Mouse (Mus musculus) embryonic facial prominence, embryonic 12.5 days (tissue): ENCODE measurements around the gene Lsg1. TPM values are rescaled to one million over a fixed set of nuclear protein-coding genes. Genes with fewer than 3 reads are reported as not detected.
A peak's percentile ranks its signal among the peaks of the same experiment; 100 is the strongest.

Experiments
- ATAC-seq: fragments of 200-750 bp; cut with Nextera tagmentation; 2 replicates; pipeline ENCODE4 v1.8.0; 2017; ENCODE audit not compliant: insufficient number of reproducible peaks, insufficient read depth, low FRiP score, low TSS enrichment
- H3K27ac ChIP-seq: fragments of 300-500 bp; sonication (generic); 2 replicates; pipeline ENCODE4 v1.5.1; 2016; ENCODE audit warnings: mild to moderate bottlenecking
- H3K27me3 ChIP-seq: fragments of 300-500 bp; sonication (generic); 2 replicates; pipeline ENCODE4 v1.6.1; 2016; ENCODE audit warnings: mild to moderate bottlenecking, moderate library complexity
- H3K36me3 ChIP-seq: fragments of 300-500 bp; sonication (generic); 2 replicates; pipeline ENCODE4 v1.6.1; 2016; ENCODE audit warnings: mild to moderate bottlenecking
- H3K4me1 ChIP-seq: fragments of 300-500 bp; sonication (generic); 2 replicates; pipeline ENCODE4 v1.6.1; 2016
- H3K4me2 ChIP-seq: fragments of 300-500 bp; sonication (generic); replicated peaks from 2 replicates; pipeline ENCODE4 v1.6.1; 2016; ENCODE audit warnings: mild to moderate bottlenecking, moderate library complexity
- H3K4me3 ChIP-seq: fragments of 300-500 bp; sonication (generic); 2 replicates; pipeline ENCODE4 v1.5.1; 2016; ENCODE audit warnings: mild to moderate bottlenecking
- H3K9ac ChIP-seq: fragments of 300-500 bp; sonication (generic); 2 replicates; pipeline ENCODE4 v1.6.1; 2016; ENCODE audit warnings: mild to moderate bottlenecking, moderate library complexity
- H3K9me3 ChIP-seq: fragments of 300-500 bp; sonication (generic); 2 replicates; pipeline ENCODE4 v1.6.1; 2016; ENCODE audit warnings: mild to moderate bottlenecking, moderate library complexity
- WGBS: fragments of 180-500 bp; shearing (Covaris S2); methylation state at CpG from one replicate; pipeline ENCODE4 v1.1.7; 2016; 5-methylcytosine and 5-hydroxymethylcytosine counted together
- polyA plus RNA-seq: library from polyadenylated mRNA; unstranded; fragments of >200 nt; fragmentation: Nextera tagmentation; extraction: Ambion mirVana; gene quantifications from 2 replicates; pipeline ENCODE4 v1.2.1, GENCODE M21; 2016

Lsg1 gene
- polyA plus RNA-seq, 1 experiment from 2014 or later: 73.8 TPM

DNA sequence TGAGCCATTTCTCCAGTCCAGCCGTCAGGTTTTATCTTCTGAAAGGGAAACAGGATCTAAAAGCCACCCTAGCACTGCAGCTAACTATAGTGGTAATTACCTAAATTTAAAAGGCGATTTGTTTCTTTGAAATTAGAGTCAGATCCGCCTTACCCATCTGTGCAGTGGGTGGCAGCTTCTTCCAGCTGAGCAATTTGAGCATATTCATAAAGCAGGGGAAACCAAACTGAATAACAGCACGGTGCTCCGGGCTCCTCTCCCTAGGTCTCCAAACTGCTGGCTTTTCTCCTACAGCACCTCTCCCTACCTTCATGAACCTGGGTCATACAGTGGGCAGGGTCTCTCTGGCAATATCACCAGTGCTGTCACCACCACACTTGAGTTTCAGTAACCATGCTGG lies 39.1 kb downstream of the Lsg1 start:
- Histone ChIP-seq H3K4me2 (no peak overlapping the region), H3K36me3 (peaks cover 26% of the 10 kb centered on the region), H3K27ac (no peak overlapping the region), H3K4me1 (peaks cover 11% of the 10 kb centered on the region; the same call in 1 of the 2 replicates), H3K9ac (no peak overlapping the region), H3K4me3 (no peak overlapping the region), H3K9me3 (0 out of 2 replicates have a peak, but pooled peaks cover 4% of the 10 kb centered on the region), H3K27me3 (no peaks in the 10 kb centered on the region)
- 81% methylated on average over 5 of the region's 5 CpGs for WGBS
- no peak for ATAC-seq

DNA sequence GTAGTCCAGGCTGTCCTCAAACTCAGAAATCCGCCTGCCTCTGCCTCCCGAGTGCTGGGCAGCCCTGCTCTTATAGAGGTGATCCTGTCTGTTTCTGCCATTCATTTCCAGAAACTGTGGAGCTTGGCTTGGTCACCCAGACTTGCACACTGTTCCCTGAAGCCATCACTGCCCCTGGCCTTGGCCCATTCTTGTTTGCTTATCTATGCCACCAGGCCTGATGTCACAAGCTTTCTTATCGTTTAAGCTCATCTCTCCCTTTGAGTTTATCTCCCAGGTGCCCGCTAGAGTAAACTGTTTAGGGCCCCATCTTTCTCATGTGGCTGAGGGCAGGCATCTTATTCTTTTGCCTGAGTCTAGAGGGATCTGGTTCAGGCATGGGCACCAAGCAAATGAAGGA lies 42.7 kb downstream of the Lsg1 start:
- Histone ChIP-seq H3K27ac (no peak overlapping the region), H3K4me1 (peaks cover 9% of the 10 kb centered on the region; the same call in 1 of the 2 replicates), H3K4me3 (no peak overlapping the region), H3K4me2 (no peak overlapping the region), H3K27me3 (no peaks in the 10 kb centered on the region), H3K36me3 (peaks cover 31% of the 10 kb centered on the region), H3K9ac (no peak overlapping the region), H3K9me3 (0 out of 2 replicates have a peak, but pooled peaks cover 4% of the 10 kb centered on the region)
- no peak for ATAC-seq
- WGBS: 81% methylated on average over 4 of the region's 4 CpGs

DNA sequence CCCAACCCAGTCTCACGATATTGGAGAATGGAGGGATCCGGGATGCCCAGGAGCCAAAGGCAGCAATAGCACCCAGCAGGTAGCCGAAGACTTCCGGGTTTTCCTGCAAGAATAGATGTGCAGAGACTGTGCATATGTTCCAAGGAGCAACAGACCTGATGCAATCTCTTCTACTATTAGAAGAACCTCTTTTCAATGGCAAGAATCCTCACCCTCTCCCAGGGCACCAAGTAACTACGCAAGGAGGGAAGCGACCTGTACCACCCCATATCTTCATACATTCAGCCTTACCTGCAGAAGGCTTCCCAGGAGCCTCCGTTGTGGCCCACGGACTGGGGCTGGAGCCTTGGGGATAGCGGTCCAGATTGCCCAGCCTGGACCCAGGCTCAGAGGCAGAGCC lies 44.0 kb downstream of the Lsg1 start:
- no peak overlapping the region for H3K9ac ChIP-seq
- H3K9me3 ChIP-seq: 0 out of 2 replicates have a peak, but pooled peaks cover 4% of the 10 kb centered on the region
- peaks cover 31% of the 10 kb centered on the region for H3K36me3 ChIP-seq
- no peak overlapping the region for H3K4me3 ChIP-seq
- no peak for ATAC-seq
- H3K27me3 ChIP-seq: no peaks in the 10 kb centered on the region
- 88% methylated on average over 9 of the region's 9 CpGs for WGBS
- H3K27ac ChIP-seq: no peak overlapping the region
- 0 out of 2 replicates have a peak, but pooled peaks cover 3% of the 10 kb centered on the region for H3K4me1 ChIP-seq
- no peak overlapping the region for H3K4me2 ChIP-seq

DNA sequence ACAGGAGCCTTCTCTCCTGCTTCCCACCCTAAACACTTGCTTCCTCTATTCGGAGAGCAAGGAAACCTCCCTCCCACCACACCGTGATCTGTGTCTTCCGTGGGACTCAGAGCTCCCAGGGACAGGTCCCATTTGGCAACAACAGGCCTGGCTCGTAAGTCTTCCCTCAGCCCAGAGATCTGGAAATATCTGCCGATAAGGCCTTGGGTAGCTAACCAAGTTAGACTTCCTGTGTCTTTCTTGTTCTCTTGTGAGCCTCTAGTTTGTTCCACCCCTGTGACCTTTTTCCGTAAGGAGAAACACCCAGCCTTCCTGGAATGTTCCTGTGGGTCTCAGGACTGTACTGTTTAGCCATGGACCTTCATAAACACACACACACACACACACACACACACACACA lies 44.6 kb downstream of the Lsg1 start:
- no peaks in the 10 kb centered on the region for H3K27me3 ChIP-seq

DNA sequence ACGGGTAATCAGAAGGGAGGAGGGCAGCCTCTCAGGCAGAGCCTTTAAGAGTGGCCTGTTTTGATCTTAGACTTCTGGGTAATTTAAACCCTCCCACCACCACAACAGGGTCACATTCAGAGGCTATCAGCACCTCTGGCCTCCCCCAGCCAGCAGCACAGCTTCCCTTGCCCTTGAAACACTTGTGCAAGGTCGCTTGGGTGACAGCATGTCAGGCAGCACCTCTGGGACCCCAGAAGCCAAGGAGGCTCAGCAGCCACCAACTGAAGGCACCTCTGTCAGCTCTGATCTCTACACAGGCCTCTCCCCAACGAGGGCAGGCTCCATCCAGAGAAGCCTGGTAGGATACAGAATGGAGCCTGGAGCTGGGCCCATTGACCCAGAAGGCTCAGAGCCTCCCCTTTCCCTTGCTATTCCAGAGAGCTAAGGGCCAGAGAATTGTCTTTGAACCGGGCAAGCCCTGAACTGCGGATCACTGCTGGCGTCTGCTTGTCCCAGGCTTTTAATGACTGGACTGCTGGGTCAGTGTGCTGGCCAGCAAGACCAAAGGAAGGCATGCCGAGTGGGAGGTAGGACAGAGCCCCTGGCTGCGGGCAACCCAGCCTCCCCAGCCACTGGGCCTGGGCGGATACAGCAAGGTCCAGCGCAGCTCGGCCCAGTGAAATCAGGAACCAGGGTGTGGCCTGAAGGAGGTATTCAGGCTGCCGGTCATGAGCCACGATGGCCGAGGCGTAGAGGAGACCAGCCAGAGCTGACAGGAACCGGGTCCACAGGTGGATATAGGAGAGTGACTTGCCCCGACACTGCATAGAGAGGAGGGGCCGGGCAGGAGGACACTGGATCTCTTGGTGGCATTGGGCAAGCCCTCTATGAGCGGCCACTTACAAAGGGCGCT lies 47.0 kb downstream of the Lsg1 start:
- Histone ChIP-seq H3K4me2 (peak overlapping the region; percentile 26), H3K4me1 (0 out of 2 replicates have a peak, but pooled peaks cover 3% of the 10 kb centered on the region), H3K36me3 (peaks cover 17% of the 10 kb centered on the region), H3K27ac (no peak overlapping the region), H3K4me3 (0 out of 2 replicates have a peak overlapping the region, but pooled peaks have one; percentile 7), H3K9ac (no peak overlapping the region; the same call in 1 of the 2 replicates), H3K27me3 (no peaks in the 10 kb centered on the region), H3K9me3 (no peaks in the 10 kb centered on the region)
- WGBS: 62% methylated on average over 20 of the region's 20 CpGs
- ATAC-seq: no peak

More for the DNA sequence above, 44.6 kb downstream of the Lsg1 start:
- 0 out of 2 replicates have a peak, but pooled peaks cover 3% of the 10 kb centered on the region for H3K4me1 ChIP-seq
- H3K9me3 ChIP-seq: 0 out of 2 replicates have a peak, but pooled peaks cover 4% of the 10 kb centered on the region
- no peak overlapping the region for H3K4me3 ChIP-seq
- 78% methylated on average over 6 of the region's 6 CpGs for WGBS
- ATAC-seq: no peak
- no peak overlapping the region for H3K9ac ChIP-seq
- H3K27ac ChIP-seq: no peak overlapping the region
- H3K4me2 ChIP-seq: no peak overlapping the region
- peaks cover 31% of the 10 kb centered on the region for H3K36me3 ChIP-seq

DNA sequence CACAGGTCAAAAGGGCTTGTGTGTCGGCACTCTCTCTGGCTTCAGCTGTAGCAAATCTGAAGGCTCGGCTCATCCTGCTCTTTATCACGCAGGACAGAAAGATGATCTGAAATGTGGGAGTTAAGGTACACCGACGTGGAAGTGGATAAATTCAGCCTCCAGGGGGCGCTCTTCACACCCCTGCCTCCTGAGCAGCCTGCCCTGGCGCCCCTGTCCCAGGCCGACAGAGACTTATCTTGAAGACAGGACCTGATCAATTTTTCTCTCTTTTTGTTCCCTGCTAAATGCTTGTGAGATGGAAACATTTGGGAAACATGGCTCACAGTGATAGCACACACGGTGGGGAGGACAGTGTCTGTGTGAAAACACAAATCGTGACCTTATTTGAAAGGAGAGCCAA lies 48.0 kb downstream of the Lsg1 start:
- Histone ChIP-seq H3K36me3 (peaks cover 8% of the 10 kb centered on the region), H3K4me3 (no peak overlapping the region), H3K4me1 (0 out of 2 replicates have a peak, but pooled peaks cover 3% of the 10 kb centered on the region), H3K27me3 (no peaks in the 10 kb centered on the region), H3K9ac (no peak overlapping the region), H3K27ac (no peak overlapping the region), H3K9me3 (no peaks in the 10 kb centered on the region), H3K4me2 (no peak overlapping the region)
- 24% methylated on average over 10 of the region's 10 CpGs for WGBS
- no peak for ATAC-seq

DNA sequence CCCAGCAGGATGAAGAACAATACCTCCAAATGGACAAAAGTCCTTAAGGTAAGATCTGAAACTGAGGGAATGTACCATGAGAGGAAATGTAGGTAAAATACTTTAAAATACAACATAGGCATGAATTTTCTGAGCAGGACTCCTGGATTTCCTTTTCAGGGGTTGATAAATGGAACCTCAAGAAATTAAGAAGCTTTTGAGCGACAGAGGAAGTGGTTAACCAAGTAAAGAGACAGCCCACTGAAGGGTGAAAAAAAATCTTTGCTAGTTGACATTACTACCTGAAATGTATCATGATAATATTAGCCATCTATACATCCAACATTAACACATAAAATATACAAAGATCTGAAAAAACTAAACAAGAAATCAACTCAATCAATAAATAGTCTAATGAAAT lies 52.3 kb downstream of the Lsg1 start:
- 0 out of 2 replicates have a peak, but pooled peaks cover 5% of the 10 kb centered on the region for H3K4me1 ChIP-seq
- H3K4me2 ChIP-seq: no peak overlapping the region
- no peak for ATAC-seq
- 0 out of 2 replicates have a peak, but pooled peaks cover 7% of the 10 kb centered on the region for H3K36me3 ChIP-seq
- H3K9me3 ChIP-seq: no peaks in the 10 kb centered on the region
- WGBS: 90% methylated on average over 1 of the region's 1 CpGs
- H3K9ac ChIP-seq: no peak overlapping the region
- no peak overlapping the region for H3K27ac ChIP-seq
- H3K4me3 ChIP-seq: no peak overlapping the region
- no peaks in the 10 kb centered on the region for H3K27me3 ChIP-seq

DNA sequence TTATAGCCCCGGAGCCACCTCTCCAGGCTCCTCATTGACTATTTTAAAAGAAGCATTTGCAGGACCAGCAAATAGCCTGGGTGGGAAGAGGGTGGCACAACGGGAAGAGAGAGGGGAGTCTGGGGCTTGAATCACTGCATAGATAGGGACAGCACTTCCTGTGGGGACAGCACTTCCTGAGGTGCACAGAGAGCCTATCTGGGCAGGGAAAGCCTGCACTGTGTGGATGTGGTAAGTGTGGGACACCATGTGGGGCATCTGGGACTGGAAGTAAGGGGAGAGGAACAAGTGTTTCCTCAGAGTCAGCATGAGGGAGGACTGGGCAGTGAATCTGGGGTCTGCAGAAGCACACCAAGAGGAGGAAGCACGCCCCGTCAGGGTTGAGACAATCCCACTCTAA lies 53.8 kb downstream of the Lsg1 start:
- Histone ChIP-seq H3K9ac (no peak overlapping the region), H3K27ac (no peak overlapping the region), H3K36me3 (peaks cover 21% of the 10 kb centered on the region; the same call in 1 of the 2 replicates), H3K4me3 (no peak overlapping the region), H3K27me3 (no peaks in the 10 kb centered on the region), H3K4me1 (0 out of 2 replicates have a peak, but pooled peaks cover 4% of the 10 kb centered on the region), H3K4me2 (no peak overlapping the region), H3K9me3 (no peaks in the 10 kb centered on the region)
- ATAC-seq: no peak
- WGBS: 64% methylated on average over 4 of the region's 4 CpGs

DNA sequence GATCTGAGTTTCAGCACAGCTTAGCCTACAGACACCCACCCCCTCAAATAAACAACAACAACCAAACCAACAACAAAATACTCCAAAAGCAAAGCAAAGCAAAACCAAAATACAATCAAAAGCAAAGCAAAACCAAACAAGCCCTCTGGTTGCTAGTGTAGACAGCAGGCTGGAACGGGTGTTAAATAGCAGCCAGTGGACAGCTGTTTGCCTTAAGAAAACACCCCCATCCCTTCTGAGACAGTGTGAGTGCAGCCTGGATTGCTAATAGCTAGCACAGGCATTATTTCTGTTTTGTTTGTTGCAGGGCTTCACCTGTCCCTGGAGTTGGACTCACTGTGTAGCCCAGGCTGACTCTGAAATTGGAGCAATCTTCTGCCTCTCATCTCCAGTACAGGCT lies 54.5 kb downstream of the Lsg1 start:
- WGBS: 60% methylated on average over 1 of the region's 1 CpGs
- H3K4me1 ChIP-seq: 0 out of 2 replicates have a peak, but pooled peaks cover 4% of the 10 kb centered on the region
- H3K9me3 ChIP-seq: no peaks in the 10 kb centered on the region
- peaks cover 25% of the 10 kb centered on the region for H3K36me3 ChIP-seq
- no peak overlapping the region for H3K27ac ChIP-seq
- no peak overlapping the region for H3K9ac ChIP-seq
- no peak overlapping the region for H3K4me3 ChIP-seq
- no peak for ATAC-seq
- H3K4me2 ChIP-seq: no peak overlapping the region
- H3K27me3 ChIP-seq: no peaks in the 10 kb centered on the region

DNA sequence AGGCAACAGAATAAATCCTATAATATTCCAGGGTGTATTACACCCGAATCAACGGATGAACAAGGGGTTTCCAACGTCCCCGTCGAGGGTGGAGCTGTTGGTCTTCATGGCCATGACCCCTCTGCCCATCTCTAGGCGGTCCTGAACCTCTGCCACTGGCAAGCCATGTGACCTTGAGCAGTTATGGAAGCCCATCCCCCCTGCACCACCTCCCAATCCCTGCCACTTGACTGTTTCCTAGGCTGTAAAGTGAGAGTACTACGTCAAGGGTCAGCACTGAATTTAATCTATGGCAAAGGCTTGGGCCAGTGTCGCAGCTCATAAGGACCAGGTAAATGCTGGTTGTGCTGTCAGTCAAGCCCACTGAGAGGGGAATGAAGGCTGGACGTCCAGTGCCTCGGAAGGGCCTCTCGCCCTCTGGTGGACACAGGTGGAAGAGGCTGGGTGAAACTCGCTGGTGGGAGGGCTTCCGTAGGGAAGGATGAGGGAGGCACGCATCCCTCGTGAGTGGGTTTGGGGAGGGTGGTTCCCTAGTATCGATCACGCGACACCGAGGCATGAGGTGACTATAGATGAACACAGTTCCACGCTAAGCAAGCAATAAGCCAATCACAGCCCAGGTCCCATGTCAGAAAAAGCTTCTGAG lies 55.5 kb downstream of the Lsg1 start:
- H3K9ac ChIP-seq: no peak overlapping the region
- H3K9me3 ChIP-seq: no peaks in the 10 kb centered on the region
- peaks cover 29% of the 10 kb centered on the region for H3K36me3 ChIP-seq
- H3K4me3 ChIP-seq: no peak overlapping the region
- no peaks in the 10 kb centered on the region for H3K27me3 ChIP-seq
- 0 out of 2 replicates have a peak, but pooled peaks cover 4% of the 10 kb centered on the region for H3K4me1 ChIP-seq
- ATAC-seq: no peak
- no peak overlapping the region for H3K27ac ChIP-seq
- WGBS: 25% methylated on average over 20 of the region's 20 CpGs
- H3K4me2 ChIP-seq: no peak overlapping the region; the same call in 1 of the 2 replicates

DNA sequence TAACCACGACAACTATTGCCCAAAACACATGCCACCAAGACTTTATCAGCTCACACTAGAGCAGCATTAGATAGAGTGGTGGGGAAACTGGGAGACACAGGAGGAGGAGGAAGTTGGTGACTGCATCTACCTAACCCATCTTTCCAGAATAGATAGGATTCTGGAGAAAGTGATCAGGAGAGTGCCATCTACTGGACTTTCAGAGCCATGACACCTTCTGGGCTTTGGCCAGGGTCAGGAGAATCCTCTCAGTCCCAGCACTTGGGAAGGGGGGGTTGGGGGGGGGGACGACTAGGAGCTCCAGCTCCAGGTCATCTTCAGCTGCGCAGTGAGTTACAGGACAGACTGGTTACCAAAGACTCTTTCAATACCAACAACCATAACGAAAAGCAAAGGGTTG lies 56.6 kb downstream of the Lsg1 start:
- Histone ChIP-seq H3K4me3 (no peak overlapping the region), H3K4me2 (no peak overlapping the region), H3K9me3 (no peaks in the 10 kb centered on the region), H3K27ac (no peak overlapping the region), H3K9ac (no peak overlapping the region), H3K27me3 (no peaks in the 10 kb centered on the region), H3K36me3 (peaks cover 30% of the 10 kb centered on the region), H3K4me1 (0 out of 2 replicates have a peak, but pooled peaks cover 4% of the 10 kb centered on the region)
- WGBS: 46% methylated on average over 4 of the region's 4 CpGs
- no peak for ATAC-seq
